Mouse (Mus musculus): ENCODE results near the gene Nphp4.

GRCm38 (mm10) chr4:152463147-152463546 is 13.4 kb upstream of the Nphp4 start:
- no peak for TF ChIP-seq CTCF (IDR thresholded peaks at IDR 0.05; ENCODE audit: low read depth)
- no peak for TF ChIP-seq EP300 (IDR thresholded peaks at IDR 0.05; ENCODE audit: low read depth)

All from heart, postnatal 0 days (tissue).